Mouse (Mus musculus): ENCODE data around the gene Kdm8. TPM values are rescaled to one million over a fixed set of nuclear protein-coding genes. Genes with fewer than 3 reads are reported as not detected.

The Kdm8 gene
- total RNA-seq (2014; fragmentation: Nextera tagmentation) (0.68 and 1.2 TPM in 2 replicates), total RNA-seq (2017) (4.5 and 4.6 TPM in 2 replicates), polyA plus RNA-seq (2012) (1.8 and 2.1 TPM in 2 replicates)

DNA sequence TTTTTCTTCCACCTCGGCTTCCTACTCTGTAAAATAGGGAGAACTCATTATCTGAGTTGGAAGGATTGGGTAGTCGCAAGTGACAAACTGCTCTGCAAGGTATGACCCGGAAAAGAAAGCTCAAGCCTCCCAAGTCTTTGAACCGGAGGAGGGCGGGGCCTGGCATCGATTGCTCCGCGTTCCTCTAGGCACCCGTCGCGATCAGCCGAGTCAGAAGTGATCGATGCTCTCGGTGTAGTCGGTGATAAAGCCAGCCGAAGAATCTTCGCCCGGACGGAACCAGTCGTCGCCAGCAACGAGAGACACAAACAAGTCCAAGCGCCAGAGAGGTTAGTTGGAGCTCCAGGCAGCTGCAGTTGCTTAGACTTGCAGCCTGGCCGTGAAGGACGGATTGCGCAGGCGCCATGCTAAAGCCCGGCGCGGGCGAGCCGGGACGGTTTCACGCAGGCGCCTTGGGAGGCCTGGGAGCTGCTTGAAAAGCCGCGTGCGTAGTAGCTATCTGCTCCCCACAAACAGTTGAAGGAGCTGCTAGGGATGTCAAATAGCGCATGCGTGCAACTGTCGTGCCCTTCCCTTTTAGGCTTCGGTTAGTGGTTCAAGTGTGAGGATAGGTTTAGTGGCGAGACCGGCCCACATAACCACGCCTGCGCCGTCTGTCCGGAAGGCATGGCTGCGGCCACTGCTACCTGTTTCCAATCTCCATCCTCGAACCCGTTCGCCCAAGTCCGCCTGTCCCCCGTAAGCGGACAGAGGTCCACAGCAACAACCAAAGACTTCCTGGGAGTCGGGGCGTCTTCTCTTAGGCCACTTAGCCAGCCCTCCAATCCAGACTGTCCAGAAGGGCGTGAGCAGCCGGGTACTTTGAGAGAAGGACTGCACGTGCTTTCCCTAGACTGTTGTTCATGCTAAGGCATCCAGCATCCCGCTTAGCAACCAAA is at the start of gene Kdm8:
Gene Kdm8, plus strand, starts transcription at position 213 of the 938 bp plus-strand sequence.
- peak; percentile 98 for DNase-seq (ENCODE audit: low spot score)
- TF ChIP-seq GATA2 (IDR thresholded peaks at IDR 0.05; ENCODE audit: borderline replicate concordance, low read depth, low read length) (no peak), POLR2AphosphoS5 (IDR thresholded peaks at IDR 0.05; ENCODE audit: insufficient replicate concordance, low read depth, low read length) (no peak; the same call in 1 of the 2 replicates), GATA1 (IDR thresholded peaks at IDR 0.05; ENCODE audit: borderline replicate concordance, low read length) (no peak), TAL1 (conservative IDR thresholded peaks at IDR 0.05; ENCODE audit: low read depth, low read length) (no peak), CTCF (IDR thresholded peaks at IDR 0.05; ENCODE audit: low read depth, low read length) (no peak)
- peaks cover 41% of the 10 kb centered on the region for H3K4me1 ChIP-seq (ENCODE audit: insufficient read depth, low read depth, low read length)
- H3K36me3 ChIP-seq (replicated peaks), result peaks cover 21% of the 10 kb centered on the region
- peak within 1 kb of the TSS; percentile 76 for H3K4me3 ChIP-seq (ENCODE audit: low read depth, low read length)
- no peaks in the 10 kb centered on the region for H3K27me3 ChIP-seq (ENCODE audit: insufficient read depth, low read length)
- ATAC-seq (ENCODE audit: extremely low read depth, insufficient number of reproducible peaks, low FRiP score, poor library complexity, severe bottlenecking), result peak; percentile 92
- peaks cover 6% of the 10 kb centered on the region for H3K9me3 ChIP-seq (replicated peaks)

DNA sequence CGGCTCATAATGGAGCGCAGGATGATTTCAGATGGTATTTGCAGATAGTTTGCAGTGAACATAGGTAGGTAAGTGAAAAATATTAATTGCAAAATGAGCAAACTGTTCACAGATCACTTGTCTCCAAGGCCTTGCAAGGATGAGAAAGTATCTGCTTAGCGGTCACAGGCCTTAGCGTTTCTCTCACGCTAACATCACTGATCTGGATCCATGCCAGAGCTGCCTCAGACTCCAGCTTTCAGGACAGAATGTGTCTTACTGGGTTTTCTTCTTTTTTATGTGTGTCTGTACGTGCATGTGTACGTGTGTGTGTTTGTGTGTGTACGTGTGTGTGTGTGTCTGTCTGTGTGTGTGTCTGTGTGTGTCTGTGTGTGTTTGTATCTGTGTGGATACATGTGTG is 46.4 kb upstream of the Kdm8 start:
- Histone ChIP-seq H3K4me3 (ENCODE audit: low read depth, low read length) (no peak overlapping the region; the same call in 1 of the 2 replicates), H3K9me3 (replicated peaks) (no peaks in the 10 kb centered on the region), H3K36me3 (replicated peaks) (no peaks in the 10 kb centered on the region), H3K27me3 (ENCODE audit: insufficient read depth, low read length) (peaks cover 37% of the 10 kb centered on the region), H3K4me1 (ENCODE audit: insufficient read depth, low read depth, low read length) (peaks cover 10% of the 10 kb centered on the region)
- TF ChIP-seq CTCF (IDR thresholded peaks at IDR 0.05; ENCODE audit: low read depth, low read length), result no peak
- no peak for TF ChIP-seq GATA2 (IDR thresholded peaks at IDR 0.05; ENCODE audit: borderline replicate concordance, low read depth, low read length)
- TF ChIP-seq TAL1 (conservative IDR thresholded peaks at IDR 0.05; ENCODE audit: low read depth, low read length), result no peak
- TF ChIP-seq GATA1 (IDR thresholded peaks at IDR 0.05; ENCODE audit: borderline replicate concordance, low read length), result no peak
- no peak for TF ChIP-seq POLR2AphosphoS5 (IDR thresholded peaks at IDR 0.05; ENCODE audit: insufficient replicate concordance, low read depth, low read length)
- no peak for ATAC-seq (ENCODE audit: extremely low read depth, insufficient number of reproducible peaks, low FRiP score, poor library complexity, severe bottlenecking)
- DNase-seq (ENCODE audit: low spot score), result no peak

DNA sequence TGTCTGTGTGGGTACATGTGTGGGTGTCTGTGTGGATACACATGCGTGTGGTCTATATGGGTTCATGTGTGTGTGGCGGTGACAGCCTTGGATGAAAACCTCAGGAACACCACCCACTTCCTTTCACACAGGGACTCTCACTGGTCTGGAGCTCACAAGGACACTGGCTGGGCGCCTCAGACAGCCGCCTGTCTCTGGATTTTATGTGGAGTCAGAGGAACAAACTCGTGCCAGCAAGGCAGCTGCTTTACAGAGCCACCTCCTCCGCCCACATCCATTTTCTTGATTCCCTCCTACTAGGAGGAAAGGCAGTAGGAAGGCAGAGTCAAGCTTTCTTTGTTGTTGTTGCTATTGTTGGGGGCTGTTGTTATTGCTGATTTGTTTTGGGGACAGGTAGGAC is 45.8 kb upstream of the Kdm8 start:
- Histone ChIP-seq H3K9me3 (replicated peaks) (no peaks in the 10 kb centered on the region), H3K4me1 (ENCODE audit: insufficient read depth, low read depth, low read length) (peaks cover 5% of the 10 kb centered on the region), H3K27me3 (ENCODE audit: insufficient read depth, low read length) (peaks cover 38% of the 10 kb centered on the region), H3K36me3 (replicated peaks) (no peaks in the 10 kb centered on the region), H3K4me3 (ENCODE audit: low read depth, low read length) (no peak overlapping the region; the same call in 1 of the 2 replicates)
- no peak for DNase-seq (ENCODE audit: low spot score)
- ATAC-seq (ENCODE audit: extremely low read depth, insufficient number of reproducible peaks, low FRiP score, poor library complexity, severe bottlenecking), result no peak
- no peak for TF ChIP-seq TAL1 (conservative IDR thresholded peaks at IDR 0.05; ENCODE audit: low read depth, low read length)
- TF ChIP-seq CTCF (IDR thresholded peaks at IDR 0.05; ENCODE audit: low read depth, low read length), result no peak
- TF ChIP-seq GATA1 (IDR thresholded peaks at IDR 0.05; ENCODE audit: borderline replicate concordance, low read length), result no peak
- TF ChIP-seq GATA2 (IDR thresholded peaks at IDR 0.05; ENCODE audit: borderline replicate concordance, low read depth, low read length), result no peak
- no peak for TF ChIP-seq POLR2AphosphoS5 (IDR thresholded peaks at IDR 0.05; ENCODE audit: insufficient replicate concordance, low read depth, low read length)

DNA sequence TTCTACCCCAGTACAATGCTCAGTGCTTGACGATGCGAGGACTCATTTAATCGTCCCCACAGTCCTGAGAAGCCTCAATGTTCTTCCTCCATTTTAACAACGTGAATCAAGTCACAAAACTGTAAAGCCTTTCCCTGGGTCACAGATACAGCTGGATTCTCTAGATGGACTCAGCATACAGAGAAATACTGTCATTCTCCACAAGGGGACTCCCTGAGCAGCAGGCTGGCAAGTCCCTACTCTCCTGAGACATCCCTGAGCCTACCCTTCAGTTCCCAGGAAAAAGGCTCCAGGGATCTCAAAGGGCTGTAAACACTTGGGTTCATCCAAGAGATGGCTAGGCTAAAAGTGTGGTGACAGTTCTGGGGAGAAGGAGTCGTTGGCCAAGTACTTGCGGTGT is 37.3 kb upstream of the Kdm8 start:
- Histone ChIP-seq H3K27me3 (ENCODE audit: insufficient read depth, low read length) (peaks cover 32% of the 10 kb centered on the region), H3K4me3 (ENCODE audit: low read depth, low read length) (no peak overlapping the region), H3K36me3 (replicated peaks) (no peaks in the 10 kb centered on the region), H3K4me1 (ENCODE audit: insufficient read depth, low read depth, low read length) (no peaks in the 10 kb centered on the region; the same call in 1 of the 2 replicates), H3K9me3 (replicated peaks) (no peaks in the 10 kb centered on the region)
- TF ChIP-seq TAL1 (conservative IDR thresholded peaks at IDR 0.05; ENCODE audit: low read depth, low read length) (no peak), GATA1 (IDR thresholded peaks at IDR 0.05; ENCODE audit: borderline replicate concordance, low read length) (no peak), POLR2AphosphoS5 (IDR thresholded peaks at IDR 0.05; ENCODE audit: insufficient replicate concordance, low read depth, low read length) (no peak), CTCF (IDR thresholded peaks at IDR 0.05; ENCODE audit: low read depth, low read length) (no peak), GATA2 (IDR thresholded peaks at IDR 0.05; ENCODE audit: borderline replicate concordance, low read depth, low read length) (no peak)
- ATAC-seq (ENCODE audit: extremely low read depth, insufficient number of reproducible peaks, low FRiP score, poor library complexity, severe bottlenecking), result no peak
- DNase-seq (ENCODE audit: low spot score), result no peak

DNA sequence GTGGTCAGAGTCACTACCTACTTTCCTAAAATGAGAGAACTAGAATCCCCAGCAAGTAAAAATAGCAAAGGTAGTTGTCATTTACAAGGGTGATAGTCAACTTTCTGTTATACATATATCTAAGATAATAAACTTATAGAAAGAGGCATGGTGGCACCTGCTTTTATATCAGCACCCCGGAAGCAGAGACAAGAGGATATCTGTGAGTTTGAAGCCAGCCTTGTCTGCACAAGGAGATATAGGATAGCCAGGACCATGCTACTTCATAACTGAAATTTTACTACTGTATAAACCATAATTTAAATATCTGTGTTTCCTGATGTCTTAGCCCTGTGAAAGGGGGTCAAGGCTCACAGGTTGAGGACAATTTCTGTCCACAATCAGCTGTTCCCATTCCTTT is 29.4 kb upstream of the Kdm8 start:
- H3K4me1 ChIP-seq (ENCODE audit: insufficient read depth, low read depth, low read length), result peaks cover 20% of the 10 kb centered on the region
- no peak for TF ChIP-seq CTCF (IDR thresholded peaks at IDR 0.05; ENCODE audit: low read depth, low read length)
- TF ChIP-seq GATA1 (IDR thresholded peaks at IDR 0.05; ENCODE audit: borderline replicate concordance, low read length), result no peak
- TF ChIP-seq GATA2 (IDR thresholded peaks at IDR 0.05; ENCODE audit: borderline replicate concordance, low read depth, low read length), result no peak
- no peak for TF ChIP-seq TAL1 (conservative IDR thresholded peaks at IDR 0.05; ENCODE audit: low read depth, low read length)
- no peak for TF ChIP-seq POLR2AphosphoS5 (IDR thresholded peaks at IDR 0.05; ENCODE audit: insufficient replicate concordance, low read depth, low read length)
- ATAC-seq (ENCODE audit: extremely low read depth, insufficient number of reproducible peaks, low FRiP score, poor library complexity, severe bottlenecking) (no peak), DNase-seq (ENCODE audit: low spot score) (no peak)
- no peaks in the 10 kb centered on the region for H3K9me3 ChIP-seq (replicated peaks)
- H3K4me3 ChIP-seq (ENCODE audit: low read depth, low read length), result no peak overlapping the region
- H3K36me3 ChIP-seq (replicated peaks), result no peaks in the 10 kb centered on the region
- H3K27me3 ChIP-seq (ENCODE audit: insufficient read depth, low read length), result peaks cover 56% of the 10 kb centered on the region

DNA sequence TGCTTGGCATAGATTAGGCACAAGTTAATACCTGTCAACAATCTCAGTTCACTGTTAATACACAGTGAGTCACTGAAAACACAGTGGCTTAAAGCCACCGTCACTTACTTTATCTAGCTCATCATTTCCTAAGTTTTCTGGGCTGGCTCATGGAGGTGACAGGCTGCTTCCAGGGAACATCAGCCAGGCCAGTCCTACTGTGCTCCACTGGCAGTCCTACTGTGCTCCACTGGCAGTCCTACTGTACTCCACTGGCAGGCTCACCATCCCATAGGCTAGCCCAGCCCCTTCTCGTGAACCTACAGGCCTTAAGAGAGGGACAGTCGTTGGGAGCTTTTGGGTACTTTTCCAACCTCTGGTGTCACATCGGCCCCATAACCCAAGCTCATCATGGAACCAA is 28.7 kb upstream of the Kdm8 start:
- no peak overlapping the region for H3K4me3 ChIP-seq (ENCODE audit: low read depth, low read length)
- peaks cover 55% of the 10 kb centered on the region for H3K27me3 ChIP-seq (ENCODE audit: insufficient read depth, low read length)

More for the DNA sequence above, 28.7 kb upstream of the Kdm8 start:
- DNase-seq (ENCODE audit: low spot score) (no peak), ATAC-seq (ENCODE audit: extremely low read depth, insufficient number of reproducible peaks, low FRiP score, poor library complexity, severe bottlenecking) (no peak)
- Histone ChIP-seq H3K9me3 (replicated peaks) (no peaks in the 10 kb centered on the region), H3K36me3 (replicated peaks) (no peaks in the 10 kb centered on the region), H3K4me1 (ENCODE audit: insufficient read depth, low read depth, low read length) (peaks cover 26% of the 10 kb centered on the region)
- no peak for TF ChIP-seq CTCF (IDR thresholded peaks at IDR 0.05; ENCODE audit: low read depth, low read length)
- no peak for TF ChIP-seq POLR2AphosphoS5 (IDR thresholded peaks at IDR 0.05; ENCODE audit: insufficient replicate concordance, low read depth, low read length)
- TF ChIP-seq GATA2 (IDR thresholded peaks at IDR 0.05; ENCODE audit: borderline replicate concordance, low read depth, low read length), result no peak
- TF ChIP-seq GATA1 (IDR thresholded peaks at IDR 0.05; ENCODE audit: borderline replicate concordance, low read length), result no peak
- no peak for TF ChIP-seq TAL1 (conservative IDR thresholded peaks at IDR 0.05; ENCODE audit: low read depth, low read length)

Measured in G1E (cell line).